Mouse (Mus musculus) heart, embryonic 10.5 days (tissue): ENCODE measurements around the gene Fam120a. TPM values are rescaled to one million over a fixed set of nuclear protein-coding genes. Genes with fewer than 3 reads are reported as not detected.

Experiments used
- DNase-seq: peaks from one replicate; pipeline ENCODE4 v3.0.0-alpha.2; 2017; ENCODE audit warnings: low spot score
- H3K27ac ChIP-seq: fragments of 300-500 bp; sonication (generic); 2 replicates; pipeline ENCODE4 v1.5.1; 2016; ENCODE audit warnings: mild to moderate bottlenecking
- H3K27me3 ChIP-seq: fragments of 300-500 bp; sonication (generic); 2 replicates; pipeline ENCODE4 v1.6.1; 2016; ENCODE audit warnings: mild to moderate bottlenecking; ENCODE audit not compliant: poor library complexity, insufficient read depth, severe bottlenecking
- H3K36me3 ChIP-seq: fragments of 300-500 bp; sonication (generic); 2 replicates; pipeline ENCODE4 v1.6.1; 2016; ENCODE audit warnings: mild to moderate bottlenecking, moderate library complexity
- H3K4me1 ChIP-seq: fragments of 300-500 bp; sonication (generic); 2 replicates; pipeline ENCODE4 v1.6.1; 2016; ENCODE audit warnings: mild to moderate bottlenecking
- H3K4me3 ChIP-seq: fragments of 300-500 bp; sonication (generic); 2 replicates; pipeline ENCODE4 v1.5.1; 2016; ENCODE audit warnings: mild to moderate bottlenecking, moderate library complexity
- H3K9me3 ChIP-seq: fragments of 300-500 bp; sonication (generic); 2 replicates; pipeline ENCODE4 v1.6.1; 2016; ENCODE audit warnings: mild to moderate bottlenecking, moderate library complexity
- WGBS: fragments of 180-500 bp; shearing (Covaris S2); methylation state at CpG from one replicate; pipeline ENCODE4 v1.1.7; 2016; 5-methylcytosine and 5-hydroxymethylcytosine counted together
- polyA plus RNA-seq: library from polyadenylated mRNA; unstranded; fragments of >200 nt; fragmentation: Nextera tagmentation; extraction: Ambion mirVana; gene quantifications from 2 replicates; pipeline ENCODE4 v1.2.1, GENCODE M21; 2016

Fam120a gene
- polyA plus RNA-seq, 1 experiment from 2014 or later: 20.7 TPM

GRCm38 (mm10) chr13:48927609-48928008 is 40.2 kb downstream of the Fam120a start:
- WGBS: 95% methylated on average over 2 of the region's 2 CpGs
- H3K36me3 ChIP-seq: peaks cover 54% of the 10 kb centered on the region
- H3K27me3 ChIP-seq: no peaks in the 10 kb centered on the region
- no peak overlapping the region for H3K4me3 ChIP-seq
- H3K27ac ChIP-seq: no peak overlapping the region
- no peak for DNase-seq
- no peaks in the 10 kb centered on the region for H3K9me3 ChIP-seq
- H3K4me1 ChIP-seq: no peaks in the 10 kb centered on the region

GRCm38 (mm10) chr13:48922712-48923111 is 45.1 kb downstream of the Fam120a start:
- H3K27ac ChIP-seq: no peak overlapping the region
- H3K4me1 ChIP-seq: no peaks in the 10 kb centered on the region
- H3K4me3 ChIP-seq: no peak overlapping the region
- peak; percentile 43 for DNase-seq
- no peaks in the 10 kb centered on the region for H3K9me3 ChIP-seq
- WGBS: 84% methylated on average over 2 of the region's 2 CpGs
- H3K27me3 ChIP-seq: no peaks in the 10 kb centered on the region
- peaks cover 55% of the 10 kb centered on the region for H3K36me3 ChIP-seq

GRCm38 (mm10) chr13:48921256-48921655 is 46.6 kb downstream of the Fam120a start:
- 81% methylated on average over 1 of the region's 1 CpGs for WGBS
- no peak overlapping the region for H3K27ac ChIP-seq
- no peak for DNase-seq
- H3K4me3 ChIP-seq: no peak overlapping the region
- H3K36me3 ChIP-seq: peaks cover 57% of the 10 kb centered on the region
- no peaks in the 10 kb centered on the region for H3K27me3 ChIP-seq
- no peaks in the 10 kb centered on the region for H3K9me3 ChIP-seq
- H3K4me1 ChIP-seq: no peaks in the 10 kb centered on the region

GRCm38 (mm10) chr13:48919756-48920415 is 47.9 kb downstream of the Fam120a start:
- peaks cover 66% of the 10 kb centered on the region for H3K36me3 ChIP-seq
- no peak overlapping the region for H3K27ac ChIP-seq
- no peaks in the 10 kb centered on the region for H3K4me1 ChIP-seq
- H3K4me3 ChIP-seq: no peak overlapping the region
- no peaks in the 10 kb centered on the region for H3K27me3 ChIP-seq
- no peaks in the 10 kb centered on the region for H3K9me3 ChIP-seq
- 78% methylated on average over 7 of the region's 7 CpGs for WGBS
- DNase-seq: peak; percentile 61

- peak; percentile 35 for DNase-seq
- H3K9me3 ChIP-seq: no peaks in the 10 kb centered on the region
- H3K27ac ChIP-seq: no peak overlapping the region
- H3K36me3 ChIP-seq: peaks cover 87% of the 10 kb centered on the region
- H3K4me3 ChIP-seq: no peak overlapping the region
- WGBS: 94% methylated on average over 3 of the region's 3 CpGs
- no peaks in the 10 kb centered on the region for H3K4me1 ChIP-seq
- H3K27me3 ChIP-seq: no peaks in the 10 kb centered on the region
Measured at GRCm38 (mm10) chr13:48917113-48917599, 50.7 kb downstream of the Fam120a start.

- peaks cover 86% of the 10 kb centered on the region for H3K36me3 ChIP-seq
- 96% methylated on average over 1 of the region's 1 CpGs for WGBS
- DNase-seq: peak; percentile 9
Measured at GRCm38 (mm10) chr13:48913680-48914079, 54.1 kb downstream of the Fam120a start.

GRCm38 (mm10) chr13:48913141-48913540 is 54.7 kb downstream of the Fam120a start:
- no peak overlapping the region for H3K4me3 ChIP-seq
- 89% methylated on average over 3 of the region's 3 CpGs for WGBS
- DNase-seq: peak; percentile 64
- H3K27me3 ChIP-seq: no peaks in the 10 kb centered on the region
- H3K4me1 ChIP-seq: no peaks in the 10 kb centered on the region
- H3K36me3 ChIP-seq: peaks cover 89% of the 10 kb centered on the region
- H3K9me3 ChIP-seq: no peaks in the 10 kb centered on the region
- H3K27ac ChIP-seq: no peak overlapping the region

More at GRCm38 (mm10) chr13:48913680-48914079, 54.1 kb downstream of the Fam120a start:
- no peak overlapping the region for H3K4me3 ChIP-seq
- no peaks in the 10 kb centered on the region for H3K4me1 ChIP-seq
- no peaks in the 10 kb centered on the region for H3K27me3 ChIP-seq
- H3K27ac ChIP-seq: no peak overlapping the region
- no peaks in the 10 kb centered on the region for H3K9me3 ChIP-seq

- no peak overlapping the region for H3K4me3 ChIP-seq
- DNase-seq: no peak
- H3K36me3 ChIP-seq: peaks cover 86% of the 10 kb centered on the region
- no peaks in the 10 kb centered on the region for H3K27me3 ChIP-seq
- no peak overlapping the region for H3K27ac ChIP-seq
- no peaks in the 10 kb centered on the region for H3K4me1 ChIP-seq
- WGBS: 91% methylated on average over 7 of the region's 7 CpGs
- H3K9me3 ChIP-seq: no peaks in the 10 kb centered on the region
Measured at GRCm38 (mm10) chr13:48911426-48911825, 56.4 kb downstream of the Fam120a start.

- Histone ChIP-seq H3K4me3 (no peak overlapping the region), H3K27ac (no peak overlapping the region), H3K9me3 (no peaks in the 10 kb centered on the region), H3K36me3 (peaks cover 74% of the 10 kb centered on the region), H3K4me1 (no peaks in the 10 kb centered on the region), H3K27me3 (no peaks in the 10 kb centered on the region)
- WGBS: 93% methylated on average over 2 of the region's 2 CpGs
- no peak for DNase-seq
Measured at GRCm38 (mm10) chr13:48905458-48905857, 62.4 kb downstream of the Fam120a start.

GRCm38 (mm10) chr13:48895376-48895775 is 72.4 kb downstream of the Fam120a start:
- WGBS: 89% methylated on average over 5 of the region's 5 CpGs
- peak; percentile 22 for DNase-seq
- Histone ChIP-seq H3K9me3 (no peaks in the 10 kb centered on the region), H3K36me3 (peaks cover 88% of the 10 kb centered on the region), H3K27me3 (no peaks in the 10 kb centered on the region), H3K4me3 (no peak overlapping the region), H3K27ac (no peak overlapping the region), H3K4me1 (no peaks in the 10 kb centered on the region)

- H3K4me3 ChIP-seq: no peak overlapping the region
- H3K27me3 ChIP-seq: no peaks in the 10 kb centered on the region
- H3K9me3 ChIP-seq: no peaks in the 10 kb centered on the region
- H3K27ac ChIP-seq: no peak overlapping the region
- no peaks in the 10 kb centered on the region for H3K4me1 ChIP-seq
- DNase-seq: peak; percentile 47
- WGBS: 72% methylated on average over 4 of the region's 4 CpGs
- peaks cover 90% of the 10 kb centered on the region for H3K36me3 ChIP-seq
Measured at GRCm38 (mm10) chr13:48890260-48890960, 77.4 kb downstream of the Fam120a start.

GRCm38 (mm10) chr13:48878534-48878933 is 89.3 kb downstream of the Fam120a start:
- H3K4me1 ChIP-seq: peaks cover 9% of the 10 kb centered on the region
- peaks cover 29% of the 10 kb centered on the region for H3K36me3 ChIP-seq
- H3K27ac ChIP-seq: peak overlapping the region; percentile 93
- H3K4me3 ChIP-seq: peak overlapping the region; percentile 61
- no peaks in the 10 kb centered on the region for H3K9me3 ChIP-seq
- no peaks in the 10 kb centered on the region for H3K27me3 ChIP-seq
- under 1% methylated on average over 36 of the region's 36 CpGs for WGBS
- peak; percentile 99 for DNase-seq

GRCm38 (mm10) chr13:48877805-48878204 is 90.0 kb downstream of the Fam120a start:
- Histone ChIP-seq H3K4me3 (peak overlapping the region; percentile 61), H3K27me3 (no peaks in the 10 kb centered on the region), H3K4me1 (peaks cover 16% of the 10 kb centered on the region), H3K9me3 (no peaks in the 10 kb centered on the region), H3K36me3 (peaks cover 23% of the 10 kb centered on the region), H3K27ac (peak overlapping the region; percentile 93)
- no peak for DNase-seq
